Mouse (Mus musculus): ENCODE data around the gene Odf4.
"Not testable (repeated sequence)": the region's sequence is repeated elsewhere in the genome, so short reads cannot be mapped to it uniquely, and the experiment has no call there.

Odf4 gene

GRCm38 (mm10) chr11:68956697-68957096 is 29.8 kb upstream of the Odf4 start:
- POLR2A ChIA-PET = interaction anchor here (0.7 to 5.9 kb wide), 15 partner anchors 11 to 117 kb away, joined by 3 to 46 read pairs (median 3); partner anchors contain the start of gene Slc25a35 (in 2 of the 4)

GRCm38 (mm10) chr11:68956107-68956506 is 29.2 kb upstream of the Odf4 start:
- CTCF ChIA-PET = no interaction called here
- POLR2A ChIA-PET = interaction anchor here in 3 of 4 experiments (0.8 to 5.9 kb wide), 9 partner anchors 11 to 466 kb away, joined by 3 to 46 read pairs (median 8); partner anchors contain the start of gene Slc25a35 (in 1 of the 3)

More at GRCm38 (mm10) chr11:68956697-68957096, 29.8 kb upstream of the Odf4 start:
- CTCF ChIA-PET = interaction anchor here in 1 of 4 experiments (1.2 kb wide), 1 partner anchor 58 kb away, joined by 3 read pairs; no protein-coding TSS in a partner anchor

- ChIA-PET CTCF (interaction anchor here in 2 of 4 experiments (0.6 to 0.9 kb wide), 3 partner anchors 45 to 730 kb away, joined by 3 to 5 read pairs (median 3); no protein-coding TSS in a partner anchor), POLR2A (interaction anchor here in 3 of 4 experiments (0.6 to 5.9 kb wide), 12 partner anchors 9 to 466 kb away, joined by 3 to 46 read pairs (median 5); partner anchors contain the start of gene Slc25a35 (in 1 of the 3))
Measured at GRCm38 (mm10) chr11:68955473-68955872, 28.6 kb upstream of the Odf4 start.

GRCm38 (mm10) chr11:68954408-68954807 is 27.5 kb upstream of the Odf4 start:
- ChIA-PET POLR2A (interaction anchor here in 3 of 4 experiments (0.6 to 5.9 kb wide), 20 partner anchors 7 to 133 kb away, joined by 3 to 46 read pairs (median 4); partner anchors contain the start of gene Slc25a35 (in 2 of the 3)), CTCF (interaction anchor here in 2 of 4 experiments (0.5 to 0.9 kb wide), 3 partner anchors 47 to 1046 kb away, joined by 3 to 5 read pairs (median 3); partner anchors contain the start of gene Dvl2 (in 1 of the 2))

GRCm38 (mm10) chr11:68953903-68954302 is 27.0 kb upstream of the Odf4 start:
- POLR2A ChIA-PET = interaction anchor here in 3 of 4 experiments (0.6 to 5.9 kb wide), 17 partner anchors 9 to 132 kb away, joined by 3 to 46 read pairs (median 4); partner anchors contain the start of gene Slc25a35 (in 1 of the 3)
- CTCF ChIA-PET = interaction anchor here in 1 of 4 experiments (0.9 kb wide), 1 partner anchor 79 kb away, joined by 3 read pairs; no protein-coding TSS in a partner anchor

- POLR2A ChIA-PET = interaction anchor here in 3 of 4 experiments (0.6 to 4.8 kb wide), 9 partner anchors 7 to 149 kb away, joined by 3 to 35 read pairs (median 5); partner anchors contain the start of gene Arhgef15 (in 1 of the 3)
- CTCF ChIA-PET = interaction anchor here in 1 of 4 experiments (0.5 kb wide), 1 partner anchor 444 kb away, joined by 3 read pairs; no protein-coding TSS in a partner anchor
Measured at GRCm38 (mm10) chr11:68947542-68947993, 20.7 kb upstream of the Odf4 start.

- POLR2A ChIA-PET = interaction anchor here in 3 of 4 experiments (0.7 to 4.8 kb wide), 9 partner anchors 7 to 95 kb away, joined by 3 to 35 read pairs (median 4); partner anchors contain the start of gene Arhgef15 (in 1 of the 3)
- CTCF ChIA-PET = interaction anchor here in 2 of 4 experiments (0.5 to 0.6 kb wide), 2 partner anchors 49 to 443 kb away, joined by 3 read pairs; no protein-coding TSS in a partner anchor
Measured at GRCm38 (mm10) chr11:68946806-68947440, 20.0 kb upstream of the Odf4 start.

- ChIA-PET CTCF (interaction anchor here in 1 of 4 experiments (0.8 kb wide), 1 partner anchor 21 kb away, joined by 3 read pairs; no protein-coding TSS in a partner anchor), POLR2A (interaction anchor here in 2 of 4 experiments (0.7 to 10.3 kb wide), 3 partner anchors 9 to 43 kb away, joined by 3 to 103 read pairs (median 3); no protein-coding TSS in a partner anchor)
Measured at GRCm38 (mm10) chr11:68946001-68946400, 19.1 kb upstream of the Odf4 start.

GRCm38 (mm10) chr11:68945245-68945644 is 18.4 kb upstream of the Odf4 start:
- ChIA-PET POLR2A (interaction anchor here in 3 of 4 experiments (0.5 to 10.3 kb wide), 5 partner anchors 10 to 107 kb away, joined by 3 to 103 read pairs (median 3); partner anchors contain the start of gene Slc25a35 (in 1 of the 3)), CTCF (interaction anchor here in 1 of 4 experiments (0.8 kb wide), 1 partner anchor 22 kb away, joined by 3 read pairs; no protein-coding TSS in a partner anchor)

GRCm38 (mm10) chr11:68942731-68943130 is 15.8 kb upstream of the Odf4 start:
- CTCF ChIA-PET = no interaction called here
- POLR2A ChIA-PET = interaction anchor here in 3 of 4 experiments (0.6 to 10.3 kb wide), 11 partner anchors 12 to 131 kb away, joined by 3 to 103 read pairs (median 5); partner anchors contain the start of genes Arhgef15 (in 1 of the 3) and Odf4 (in 1 of the 3)

GRCm38 (mm10) chr11:68940516-68940915 is 13.6 kb upstream of the Odf4 start:
- ChIA-PET CTCF (interaction anchor here (0.5 to 2.5 kb wide), 7 partner anchors 17 to 42 kb away, joined by 3 to 13 read pairs (median 4); partner anchors contain the start of genes Arhgef15 (in 1 of the 4) and Slc25a35 (in 1 of the 4)), POLR2A (interaction anchor here (0.5 to 10.3 kb wide), 54 partner anchors 9 to 614 kb away, joined by 3 to 103 read pairs (median 5); partner anchors contain the start of genes Arhgef15 (in 2 of the 4), Slc25a35 (in 2 of the 4), Kcnab3 (in 1 of the 4) and Myh10 (in 1 of the 4))

GRCm38 (mm10) chr11:68939451-68940304 is 12.8 kb upstream of the Odf4 start:
- ChIA-PET CTCF (interaction anchor here (0.9 to 2.5 kb wide), 11 partner anchors 11 to 373 kb away, joined by 3 to 13 read pairs (median 3); partner anchors contain the start of gene Slc25a35 (in 1 of the 4)), POLR2A (interaction anchor here (0.5 to 10.3 kb wide), 72 partner anchors 7 to 614 kb away, joined by 3 to 103 read pairs (median 4); partner anchors contain the start of genes Odf4 (in 3 of the 4), Arhgef15 (in 2 of the 4), Slc25a35 (in 2 of the 4) and Borcs6 (in 1 of the 4))

GRCm38 (mm10) chr11:68936951-68937350 is 10.1 kb upstream of the Odf4 start:
- POLR2A ChIA-PET = interaction anchor here in 2 of 4 experiments (0.7 to 10.3 kb wide), 5 partner anchors 12 to 69 kb away, joined by 3 to 103 read pairs (median 21); no protein-coding TSS in a partner anchor
- CTCF ChIA-PET = not testable (repeated sequence)

- POLR2A ChIA-PET = interaction anchor here in 3 of 4 experiments (0.7 to 1.7 kb wide), 9 partner anchors 8 to 33 kb away, joined by 3 to 8 read pairs (median 5); partner anchors contain the start of gene Slc25a35 (in 1 of the 3)
- CTCF ChIA-PET = interaction anchor here in 1 of 4 experiments (1.1 kb wide), 1 partner anchor 36 kb away, joined by 3 read pairs; no protein-coding TSS in a partner anchor
Measured at GRCm38 (mm10) chr11:68933885-68934507, 7.1 kb upstream of the Odf4 start.

GRCm38 (mm10) chr11:68929947-68930346 is 3.1 kb upstream of the Odf4 start:
- CTCF ChIA-PET = interaction anchor here in 1 of 4 experiments (0.5 kb wide), 1 partner anchor 632 kb away, joined by 5 read pairs; no protein-coding TSS in a partner anchor
- POLR2A ChIA-PET = interaction anchor here in 2 of 4 experiments (0.6 to 14.1 kb wide), 10 partner anchors 10 to 112 kb away, joined by 3 to 126 read pairs (median 3); no protein-coding TSS in a partner anchor

GRCm38 (mm10) chr11:68924749-68925148 is 2.1 kb downstream of the Odf4 start:
- CTCF ChIA-PET = interaction anchor here in 1 of 4 experiments (1.3 kb wide), 1 partner anchor 58 kb away, joined by 4 read pairs; no protein-coding TSS in a partner anchor
- POLR2A ChIA-PET = interaction anchor here in 3 of 4 experiments (0.7 to 14.1 kb wide), 4 partner anchors 16 to 68 kb away, joined by 4 to 126 read pairs (median 24); no protein-coding TSS in a partner anchor
